Mouse (Mus musculus): ENCODE measurements around the gene Tcea2.

The Tcea2 gene

DNA sequence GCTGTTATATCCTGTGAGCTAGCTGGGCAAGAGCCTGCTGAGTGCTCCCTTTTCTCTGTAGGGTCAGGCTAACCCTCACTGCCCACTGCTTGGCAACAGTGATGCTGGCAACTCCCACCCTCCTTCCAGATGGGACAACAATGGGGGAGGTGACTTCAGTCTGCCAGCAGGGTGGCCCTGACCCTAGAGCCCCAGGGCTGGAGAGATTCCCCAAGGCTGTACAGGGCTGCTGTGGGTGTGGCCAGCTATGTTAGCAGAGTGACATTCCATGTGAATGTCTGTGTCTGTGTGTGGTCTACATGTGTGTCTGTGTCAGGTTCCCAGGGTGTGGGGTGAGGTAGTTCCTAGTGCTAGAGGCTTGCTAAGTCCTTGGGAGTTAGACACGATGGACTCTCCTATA, 6.6 kb upstream of the Tcea2 start:
- DNase-seq (ENCODE audit: extremely low read depth, insufficient read length, low spot score): no peak

DNA sequence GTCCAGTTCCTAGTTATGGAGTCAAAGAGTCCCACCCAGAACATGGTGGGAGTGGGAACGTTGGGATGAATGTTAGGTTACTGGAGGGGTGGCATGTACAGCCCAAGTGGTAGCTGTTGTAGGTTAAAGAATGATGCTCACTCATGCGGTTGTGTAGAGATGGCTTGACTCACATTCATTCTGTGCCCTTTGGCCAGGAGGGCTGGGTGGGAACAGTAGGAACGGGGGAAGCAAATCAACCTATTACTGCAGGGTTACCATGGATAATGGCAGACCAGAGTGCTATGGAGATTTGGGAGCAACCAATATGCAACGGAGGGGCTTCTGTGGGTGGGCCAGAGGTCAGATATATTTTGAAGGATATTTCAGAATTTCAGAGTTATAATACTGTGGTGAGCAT, 5.2 kb upstream of the Tcea2 start:
- DNase-seq (ENCODE audit: extremely low read depth, insufficient read length, low spot score): no peak

- DNase-seq (ENCODE audit: extremely low read depth, insufficient read length, low spot score): peak; percentile 80
Observed at GRCm38 (mm10) chr2:181675454-181675853, 4.7 kb upstream of the Tcea2 start.

GRCm38 (mm10) chr2:181676424-181676823, 3.7 kb upstream of the Tcea2 start:
- no peak for DNase-seq (ENCODE audit: extremely low read depth, insufficient read length, low spot score)

DNA sequence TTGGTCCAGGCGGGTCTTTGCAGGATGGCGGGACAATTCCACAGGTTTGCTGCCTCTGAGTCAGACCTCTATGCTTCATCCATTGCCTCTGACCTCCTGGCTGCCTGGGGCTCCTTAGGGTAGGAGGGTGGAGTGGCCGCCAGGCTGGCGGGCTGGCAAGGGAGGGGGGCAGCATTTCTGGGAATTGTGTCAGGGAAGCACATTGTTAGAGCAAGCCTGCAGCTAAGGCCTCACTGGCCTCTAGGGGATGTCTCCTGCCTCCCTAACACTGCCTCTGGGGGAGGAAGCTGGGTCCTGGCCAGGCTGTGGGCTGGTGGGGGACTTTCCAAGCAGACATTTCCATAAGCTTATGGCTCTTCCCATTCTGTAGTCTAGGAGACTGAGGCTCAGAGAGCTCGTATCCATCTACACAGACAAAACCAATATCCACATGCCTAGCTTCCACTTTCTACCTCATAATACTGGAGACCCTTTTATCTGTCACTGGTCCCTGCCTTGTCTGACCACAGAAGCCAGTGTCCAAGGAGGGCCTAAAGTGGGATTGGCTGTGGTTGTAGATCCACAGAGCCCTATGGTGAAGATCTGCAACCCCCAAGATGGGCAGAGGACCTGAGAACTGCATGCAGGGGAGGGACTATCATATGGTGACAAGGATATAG, 2.9 kb upstream of the Tcea2 start:
- DNase-seq (ENCODE audit: extremely low read depth, insufficient read length, low spot score): peak; percentile 42

DNA sequence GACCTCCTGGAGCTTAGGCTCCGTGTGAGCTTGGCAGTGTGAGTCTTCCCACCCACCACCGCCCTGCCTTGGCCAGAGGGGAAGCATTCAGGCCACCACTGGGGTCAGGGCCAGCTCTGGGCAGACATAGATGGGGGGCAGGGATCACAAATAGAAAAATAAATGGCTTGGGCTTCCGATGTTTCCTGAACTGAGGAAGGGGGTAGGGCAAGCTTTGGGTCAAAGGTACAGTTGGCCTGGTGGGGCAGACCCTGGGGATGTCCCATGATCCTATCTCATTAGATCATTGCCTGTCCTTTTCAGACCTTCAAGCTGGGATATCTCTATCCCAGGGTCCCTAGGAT, 2.4 kb upstream of the Tcea2 start:
- no peak for DNase-seq (ENCODE audit: extremely low read depth, insufficient read length, low spot score)

DNA sequence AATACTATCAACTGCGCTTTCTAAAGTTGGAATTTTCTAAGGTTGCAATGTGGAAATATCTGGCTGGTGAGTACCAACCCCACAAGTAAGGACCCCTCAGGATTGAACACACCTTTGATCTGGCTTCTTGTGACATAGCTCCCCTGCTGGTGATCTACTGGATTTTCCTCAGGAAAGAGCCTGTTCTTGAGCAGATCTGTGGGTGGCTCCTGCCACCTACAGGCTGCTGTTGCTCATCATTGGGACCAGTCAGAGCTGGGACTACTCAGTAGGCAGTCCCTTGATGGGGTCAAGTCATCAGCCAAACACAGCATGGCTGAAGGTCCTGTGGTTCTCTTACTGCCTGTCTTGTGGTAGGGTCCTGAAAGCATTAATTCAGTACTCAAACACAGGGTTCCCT, 1.3 kb upstream of the Tcea2 start:
- DNase-seq (ENCODE audit: extremely low read depth, insufficient read length, low spot score): peak; percentile 62

GRCm38 (mm10) chr2:181680716-181681117, 607 bp downstream of the Tcea2 start:
- peak; percentile 61 for DNase-seq (ENCODE audit: extremely low read depth, insufficient read length, low spot score)

- no peak for DNase-seq (ENCODE audit: extremely low read depth, insufficient read length, low spot score)
Observed at GRCm38 (mm10) chr2:181681978-181682377, 1.9 kb downstream of the Tcea2 start.

- no peak for DNase-seq (ENCODE audit: extremely low read depth, insufficient read length, low spot score)
Observed at GRCm38 (mm10) chr2:181683381-181683780, 3.3 kb downstream of the Tcea2 start.

DNA sequence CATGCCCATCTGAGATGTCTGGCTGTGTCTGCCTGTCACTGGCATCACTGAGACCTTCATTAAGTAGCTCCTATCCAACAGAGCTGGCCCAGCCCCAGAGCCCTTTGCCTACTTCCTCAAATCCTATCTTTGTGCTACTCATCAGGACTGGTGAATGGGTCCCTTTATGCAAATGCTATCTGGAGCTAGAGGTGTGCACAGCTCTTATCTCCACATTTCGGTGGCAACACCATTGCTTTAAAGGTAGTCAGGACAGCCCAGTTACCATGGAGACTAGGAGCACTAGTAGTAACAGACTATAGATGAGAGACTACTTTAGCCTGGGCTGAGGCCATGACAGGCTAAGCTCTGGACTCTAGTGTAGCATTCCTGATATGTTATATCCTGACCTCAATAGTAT, 4.6 kb downstream of the Tcea2 start:
- DNase-seq (ENCODE audit: extremely low read depth, insufficient read length, low spot score): no peak

GRCm38 (mm10) chr2:181685686-181686085, 5.6 kb downstream of the Tcea2 start:
- DNase-seq (ENCODE audit: extremely low read depth, insufficient read length, low spot score): no peak

- DNase-seq (ENCODE audit: extremely low read depth, insufficient read length, low spot score): no peak
Observed at GRCm38 (mm10) chr2:181687586-181687985, 7.5 kb downstream of the Tcea2 start.

DNA sequence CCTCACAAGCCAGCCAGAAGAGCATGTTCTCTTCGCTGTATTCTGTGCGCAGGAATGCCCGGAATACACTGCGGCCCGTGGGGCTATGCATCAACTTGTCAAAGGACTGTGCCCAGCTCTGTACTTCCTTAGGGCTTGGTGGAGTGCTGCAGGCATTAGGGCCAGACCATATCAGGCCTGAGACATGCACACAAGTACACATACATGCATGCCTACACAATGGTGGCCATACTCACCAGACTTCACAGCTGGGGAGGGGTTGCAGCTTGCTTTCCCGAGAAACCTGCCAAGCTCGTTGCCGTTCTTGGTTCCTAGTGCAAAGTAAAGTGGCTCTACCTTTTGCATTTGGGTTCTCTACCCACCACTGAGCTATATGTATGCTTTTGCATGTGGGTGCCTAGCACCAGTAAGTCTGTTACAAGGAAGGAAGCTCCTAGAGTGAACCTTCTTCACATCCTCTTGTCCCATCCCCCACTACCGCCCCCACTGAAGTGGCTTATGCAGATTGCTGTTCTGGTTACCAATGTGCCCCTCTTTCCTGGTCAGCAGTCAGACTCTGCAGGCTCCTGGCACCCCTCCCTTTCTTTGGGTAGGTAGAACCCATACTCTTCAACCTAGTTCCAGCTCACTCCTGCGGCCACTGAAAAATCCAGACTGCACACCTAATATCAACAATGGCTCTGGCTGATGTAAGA, 9.5 kb downstream of the Tcea2 start:
- DNase-seq (ENCODE audit: extremely low read depth, insufficient read length, low spot score): no peak

DNA sequence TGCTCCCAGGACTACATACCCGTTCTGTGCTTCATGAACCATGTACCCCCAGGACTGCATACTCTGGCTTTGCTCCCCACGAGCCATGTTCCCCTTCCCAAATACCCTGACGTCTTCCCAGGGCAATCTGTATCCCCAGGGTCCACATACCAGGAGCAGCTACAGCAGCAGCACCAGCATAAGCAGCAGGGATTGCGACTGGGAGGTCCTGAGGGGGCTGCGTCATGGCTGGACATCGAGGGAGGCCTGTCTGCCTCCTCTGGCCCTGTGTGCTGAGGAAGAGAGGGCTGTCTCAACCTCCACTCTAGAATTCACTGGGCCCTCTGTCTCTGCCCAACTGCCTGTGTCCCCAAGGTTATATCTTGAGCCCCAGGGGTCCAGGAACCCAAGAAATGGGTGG, 11.0 kb downstream of the Tcea2 start:
- DNase-seq (ENCODE audit: extremely low read depth, insufficient read length, low spot score): no peak

GRCm38 (mm10) chr2:181691571-181691970, 11.5 kb downstream of the Tcea2 start:
- DNase-seq (ENCODE audit: extremely low read depth, insufficient read length, low spot score): no peak

GRCm38 (mm10) chr2:181692304-181692703, 12.2 kb downstream of the Tcea2 start:
- no peak for DNase-seq (ENCODE audit: extremely low read depth, insufficient read length, low spot score)

DNA sequence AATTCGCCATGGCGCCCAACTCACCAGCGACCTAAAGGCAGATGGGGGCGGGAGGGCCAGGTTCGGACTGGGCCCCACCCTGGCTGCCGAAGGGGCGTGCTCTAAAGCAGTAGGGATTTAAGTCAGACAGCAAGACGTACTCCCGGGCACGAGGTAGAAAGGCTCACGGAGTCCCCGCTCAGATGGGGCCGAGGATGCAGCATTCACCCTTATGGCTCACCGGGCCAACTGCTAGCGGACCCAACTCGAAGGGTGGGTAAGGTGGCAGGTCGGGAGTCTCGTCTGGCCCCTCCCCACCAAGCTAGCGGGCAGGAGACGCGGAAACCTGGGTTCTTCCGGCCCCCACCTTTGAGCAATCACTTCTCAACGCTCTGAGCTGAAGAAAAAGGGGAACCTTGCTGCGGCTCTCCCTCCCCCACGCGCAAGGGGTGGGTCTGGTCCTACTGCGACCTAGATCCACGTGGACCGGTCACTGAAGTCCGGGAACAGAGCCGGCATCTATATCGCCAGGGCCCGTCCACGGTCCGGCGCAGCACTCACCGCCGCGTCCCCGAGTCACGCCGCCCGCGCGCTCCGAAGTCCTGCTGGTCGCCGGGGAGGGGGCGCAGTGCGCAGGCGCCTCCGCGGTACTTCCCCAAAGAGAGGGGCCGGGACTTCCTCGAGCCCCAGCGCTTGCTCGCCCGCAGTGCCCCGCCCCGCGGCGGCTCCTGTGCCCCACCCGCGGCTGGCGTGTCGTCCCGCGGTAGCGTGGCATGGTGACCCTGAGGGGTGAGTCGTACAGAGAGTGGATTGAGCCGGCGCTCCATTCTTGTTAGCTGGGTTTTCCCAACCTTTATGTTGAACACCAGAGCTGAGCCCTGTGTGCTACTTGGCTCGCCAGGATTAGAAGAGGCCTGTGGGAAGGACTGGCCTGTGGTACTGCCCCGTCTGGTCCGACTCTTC, 13.5 kb downstream of the Tcea2 start, which contains the start of gene Rgs19:
Gene Rgs19 (minus strand): TSS at position 639 of the 942 bp plus-strand sequence.
- DNase-seq (ENCODE audit: extremely low read depth, insufficient read length, low spot score): peak; percentile 89

DNA sequence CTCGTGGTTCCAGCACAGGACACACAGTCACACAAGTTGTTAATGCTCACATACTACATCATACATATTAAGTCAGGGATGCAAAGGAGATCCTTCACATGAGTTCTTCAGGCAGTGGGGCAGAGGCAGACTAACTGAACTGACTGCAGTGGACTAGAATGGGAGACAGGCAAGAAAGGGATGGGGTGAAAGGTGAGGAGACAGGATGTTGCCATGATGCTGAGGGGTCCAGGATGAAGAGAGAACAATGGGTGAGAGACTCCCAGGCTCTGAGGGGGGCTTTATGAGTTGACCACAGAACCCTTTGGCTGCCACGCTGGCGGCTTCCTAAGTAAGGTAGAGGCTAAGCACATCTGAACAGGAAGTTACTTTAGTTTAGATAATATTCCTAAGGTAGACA, 14.5 kb downstream of the Tcea2 start:
- DNase-seq (ENCODE audit: extremely low read depth, insufficient read length, low spot score): no peak

DNA sequence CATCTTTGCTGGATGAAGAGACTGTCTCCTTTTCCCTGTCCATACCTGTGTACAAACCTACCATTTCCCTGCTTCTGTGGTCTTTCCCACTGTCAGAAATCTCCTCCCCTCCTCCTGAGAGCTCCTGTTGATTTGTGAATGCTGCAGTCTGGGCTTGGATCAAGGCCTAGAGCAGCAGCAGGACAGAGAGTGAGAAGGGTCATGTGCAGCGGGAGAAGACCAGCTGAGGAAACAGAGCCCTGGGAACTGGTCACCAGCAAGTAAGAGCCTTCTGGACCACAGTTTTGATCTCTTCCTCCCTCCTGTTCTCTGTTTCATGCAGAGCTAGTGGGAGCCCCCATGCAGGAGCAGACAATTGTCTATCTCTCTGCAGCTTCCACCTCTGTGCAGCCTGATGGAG, 15.7 kb downstream of the Tcea2 start:
- no peak for DNase-seq (ENCODE audit: extremely low read depth, insufficient read length, low spot score)

DNA sequence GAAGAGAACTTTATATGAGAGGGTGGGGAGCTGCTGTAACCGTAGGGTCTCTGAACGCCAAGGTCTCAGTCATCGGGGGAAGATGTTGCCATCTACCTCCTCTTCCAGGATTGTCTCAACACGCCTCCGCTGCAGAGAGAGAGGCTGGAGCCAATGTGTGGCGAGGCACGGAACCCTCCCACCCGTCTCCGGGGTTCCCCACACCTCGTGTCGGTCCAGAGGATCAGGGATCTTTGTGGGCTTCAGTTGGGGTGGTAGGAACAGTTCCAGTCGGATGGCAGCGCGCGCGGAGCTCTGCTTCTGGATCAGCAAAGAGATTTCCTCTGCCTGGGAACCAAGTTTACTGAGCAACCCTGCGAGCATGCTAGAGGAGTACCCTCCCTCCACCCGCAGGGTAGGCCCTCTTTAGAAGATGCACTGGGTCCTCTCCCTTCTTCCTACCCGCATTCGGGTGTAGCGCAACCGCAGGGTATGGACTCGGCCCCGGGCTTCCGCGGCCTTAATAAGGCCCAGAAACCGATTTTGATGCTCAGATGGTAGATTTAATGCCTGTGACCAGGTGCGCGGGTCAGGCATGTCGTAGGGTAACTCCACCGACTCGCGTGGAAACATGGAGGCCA, 16.8 kb downstream of the Tcea2 start:
- DNase-seq (ENCODE audit: extremely low read depth, insufficient read length, low spot score): no peak

Data from 3134 (cell line).